Mouse (Mus musculus): ENCODE results near the gene Gm20458. TPM values are rescaled to one million over a fixed set of nuclear protein-coding genes. Genes with fewer than 3 reads are reported as not detected.

Gm20458 gene
- polyA plus RNA-seq, 1 experiment from 2014 or later: 5.8 TPM

DNA sequence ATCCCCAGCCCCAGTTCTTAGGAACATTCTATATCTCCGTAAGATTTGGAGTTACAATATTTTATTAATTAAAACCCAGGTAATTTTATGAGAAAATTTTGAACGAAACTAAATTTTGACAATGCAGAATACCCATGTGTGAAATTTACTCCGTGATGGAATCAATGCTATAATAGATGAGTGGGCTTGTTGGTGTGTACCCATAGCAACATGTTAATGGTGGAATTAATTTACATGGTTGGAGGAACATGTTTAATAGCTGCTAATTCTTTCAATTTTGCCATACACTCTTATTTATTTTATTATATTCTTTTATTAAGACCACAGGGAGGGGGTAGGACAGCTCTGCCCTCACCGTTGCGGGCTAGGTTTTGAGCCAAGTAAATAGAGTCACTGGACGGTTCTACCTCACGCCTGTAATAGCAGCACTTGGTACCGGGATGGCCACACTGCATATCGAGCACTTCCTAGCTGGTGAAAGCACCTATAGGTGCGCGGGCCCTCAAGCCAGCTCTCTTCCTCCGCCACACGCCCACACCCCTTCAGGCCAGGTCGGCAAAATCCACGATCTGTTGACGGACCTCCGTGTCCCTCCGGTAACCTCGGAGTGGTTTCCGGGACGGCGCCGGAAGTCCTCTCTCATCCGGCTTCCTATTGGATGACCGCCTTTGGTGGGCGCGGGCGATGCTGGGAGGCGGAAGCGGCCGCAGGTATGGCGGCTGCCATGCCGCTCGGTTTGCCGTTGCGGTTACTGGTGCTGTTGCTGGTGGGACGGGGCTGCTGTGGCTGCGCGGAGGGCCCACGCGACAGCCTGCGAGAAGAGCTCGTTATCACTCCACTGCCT, 36.3 kb downstream of the Gm20458 start, which contains the start of gene Pigt:
Gene Pigt, plus strand, starts transcription at position 674 of the 844 bp plus-strand sequence.
- peaks cover 16% of the 10 kb centered on the region for H3K4me1 ChIP-seq (ENCODE audit: insufficient read depth)
- H3K36me3 ChIP-seq (replicated peaks; ENCODE audit: insufficient read depth, low read length): peaks cover 18% of the 10 kb centered on the region
- DNase-seq: peak; percentile 89
- ATAC-seq: peak; percentile 97
- TF ChIP-seq CTCF (IDR thresholded peaks at IDR 0.05; ENCODE audit: low read depth) (no peak), EP300 (IDR thresholded peaks at IDR 0.05; ENCODE audit: low read depth) (no peak; the same call in 1 of the 2 replicates)
- no peaks in the 10 kb centered on the region for H3K9me3 ChIP-seq (ENCODE audit: low read length)
- 4% methylated on average over 43 of the region's 43 CpGs for WGBS (ENCODE audit: insufficient replicate concordance)
- peak within 1 kb of the TSS; percentile 61 for H3K9ac ChIP-seq (replicated peaks)
- peak within 1 kb of the TSS; percentile 70 for H3K4me3 ChIP-seq (ENCODE audit: low read depth, low read length)
- no peaks in the 10 kb centered on the region for H3K27me3 ChIP-seq (ENCODE audit: insufficient read depth, low read length)
- H3K27ac ChIP-seq (ENCODE audit: low read depth): peak within 1 kb of the TSS; percentile 65
- peak within 1 kb of the TSS; percentile 87 for H3K4me2 ChIP-seq (ENCODE audit: low read depth, low read length)

DNA sequence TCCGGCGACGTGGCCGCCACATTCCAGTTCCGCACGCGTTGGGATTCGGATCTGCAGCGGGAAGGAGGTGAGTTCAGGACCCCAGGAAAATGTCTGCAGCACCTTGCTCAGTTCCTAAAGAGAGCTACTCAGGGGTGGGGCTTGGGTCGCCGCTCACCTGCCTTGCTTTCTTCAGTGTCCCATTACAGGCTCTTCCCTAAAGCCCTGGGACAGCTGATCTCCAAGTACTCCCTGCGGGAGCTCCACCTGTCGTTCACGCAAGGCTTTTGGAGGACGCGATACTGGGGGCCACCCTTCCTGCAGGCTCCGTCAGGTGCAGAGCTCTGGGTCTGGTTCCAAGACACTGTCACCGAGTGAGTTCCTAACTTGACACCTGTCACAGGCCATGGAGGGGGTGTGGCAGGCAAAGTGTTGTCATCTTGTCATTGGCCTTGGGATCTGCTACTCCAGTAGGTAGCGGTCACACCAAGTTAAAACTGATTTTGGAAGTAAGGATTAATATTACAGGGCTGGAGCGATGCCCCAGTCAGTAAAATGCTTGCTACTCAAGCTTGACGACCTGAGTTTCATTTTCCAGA, 37.0 kb downstream of the Gm20458 start:
- ATAC-seq (peak; percentile 28), DNase-seq (peak; percentile 32)
- no peak for TF ChIP-seq EP300 (IDR thresholded peaks at IDR 0.05; ENCODE audit: low read depth)
- TF ChIP-seq CTCF (IDR thresholded peaks at IDR 0.05; ENCODE audit: low read depth): no peak
- 6% methylated on average over 21 of the region's 21 CpGs for WGBS (ENCODE audit: insufficient replicate concordance)
- Histone ChIP-seq H3K9me3 (ENCODE audit: low read length) (no peaks in the 10 kb centered on the region), H3K4me3 (ENCODE audit: low read depth, low read length) (peak overlapping the region; percentile 70), H3K36me3 (replicated peaks; ENCODE audit: insufficient read depth, low read length) (peaks cover 25% of the 10 kb centered on the region), H3K4me1 (ENCODE audit: insufficient read depth) (peaks cover 16% of the 10 kb centered on the region), H3K4me2 (ENCODE audit: low read depth, low read length) (peak overlapping the region; percentile 87), H3K9ac (replicated peaks) (peak overlapping the region; percentile 61), H3K27ac (ENCODE audit: low read depth) (no peak overlapping the region), H3K27me3 (ENCODE audit: insufficient read depth, low read length) (no peaks in the 10 kb centered on the region)

DNA sequence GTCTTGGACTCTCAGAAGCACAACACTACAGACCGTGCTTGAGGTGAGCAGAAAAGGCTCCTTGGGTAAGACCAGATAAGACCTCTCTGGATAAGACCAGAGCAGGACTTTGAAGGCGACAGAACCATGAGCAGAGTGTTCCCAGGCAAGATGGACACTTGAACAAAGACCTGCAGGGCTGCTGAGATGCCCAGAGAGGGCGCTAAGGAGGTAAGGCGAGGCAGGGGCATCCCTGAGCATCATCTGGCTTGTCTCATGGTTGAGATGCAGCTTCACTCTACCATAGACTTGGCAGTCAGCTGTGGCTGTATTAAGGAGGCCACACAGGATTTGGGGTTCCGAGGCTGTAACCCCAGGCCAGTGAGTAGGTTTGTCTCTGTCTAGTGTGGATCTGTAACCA, 38.5 kb downstream of the Gm20458 start:
- ATAC-seq: no peak
- H3K4me3 ChIP-seq (ENCODE audit: low read depth, low read length): no peak overlapping the region
- DNase-seq: no peak
- no peak overlapping the region for H3K4me2 ChIP-seq (ENCODE audit: low read depth, low read length)
- no peak overlapping the region for H3K27ac ChIP-seq (ENCODE audit: low read depth)
- 63% methylated on average over 5 of the region's 5 CpGs for WGBS (ENCODE audit: insufficient replicate concordance)
- H3K27me3 ChIP-seq (ENCODE audit: insufficient read depth, low read length): no peaks in the 10 kb centered on the region
- H3K4me1 ChIP-seq (ENCODE audit: insufficient read depth): peaks cover 16% of the 10 kb centered on the region
- H3K9ac ChIP-seq (replicated peaks): no peak overlapping the region
- H3K9me3 ChIP-seq (ENCODE audit: low read length): peaks cover 7% of the 10 kb centered on the region
- TF ChIP-seq CTCF (IDR thresholded peaks at IDR 0.05; ENCODE audit: low read depth) (peak; percentile 30), EP300 (IDR thresholded peaks at IDR 0.05; ENCODE audit: low read depth) (no peak)
- peaks cover 38% of the 10 kb centered on the region for H3K36me3 ChIP-seq (replicated peaks; ENCODE audit: insufficient read depth, low read length)

DNA sequence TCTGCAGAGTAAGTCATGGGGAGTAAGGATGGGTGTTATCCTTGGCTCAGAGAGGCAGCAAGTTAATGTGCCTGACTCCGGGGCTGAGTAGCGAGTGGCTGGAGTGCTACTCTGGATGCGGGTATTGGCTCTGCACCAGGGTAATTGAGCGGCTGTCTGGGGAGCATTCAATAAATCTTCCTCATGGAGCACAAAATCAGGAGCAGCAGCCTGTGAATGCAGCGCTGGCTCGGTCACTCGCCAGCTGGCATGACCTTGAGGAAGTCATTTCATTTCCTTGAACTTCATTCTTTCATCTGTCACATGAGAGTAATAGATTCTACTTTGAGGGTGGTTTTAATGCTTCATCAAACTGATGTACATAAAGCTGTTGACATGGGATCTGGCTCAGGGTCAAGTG, 39.7 kb downstream of the Gm20458 start:
- H3K36me3 ChIP-seq (replicated peaks; ENCODE audit: insufficient read depth, low read length): peaks cover 48% of the 10 kb centered on the region
- H3K27ac ChIP-seq (ENCODE audit: low read depth): no peak overlapping the region
- 90% methylated on average over 7 of the region's 7 CpGs for WGBS (ENCODE audit: insufficient replicate concordance)
- DNase-seq: no peak
- no peaks in the 10 kb centered on the region for H3K27me3 ChIP-seq (ENCODE audit: insufficient read depth, low read length)
- H3K4me1 ChIP-seq (ENCODE audit: insufficient read depth): peaks cover 16% of the 10 kb centered on the region
- H3K4me2 ChIP-seq (ENCODE audit: low read depth, low read length): no peak overlapping the region
- H3K9me3 ChIP-seq (ENCODE audit: low read length): peaks cover 10% of the 10 kb centered on the region
- H3K4me3 ChIP-seq (ENCODE audit: low read depth, low read length): no peak overlapping the region
- TF ChIP-seq CTCF (IDR thresholded peaks at IDR 0.05; ENCODE audit: low read depth) (no peak), EP300 (IDR thresholded peaks at IDR 0.05; ENCODE audit: low read depth) (no peak)
- ATAC-seq: no peak
- H3K9ac ChIP-seq (replicated peaks): no peak overlapping the region

DNA sequence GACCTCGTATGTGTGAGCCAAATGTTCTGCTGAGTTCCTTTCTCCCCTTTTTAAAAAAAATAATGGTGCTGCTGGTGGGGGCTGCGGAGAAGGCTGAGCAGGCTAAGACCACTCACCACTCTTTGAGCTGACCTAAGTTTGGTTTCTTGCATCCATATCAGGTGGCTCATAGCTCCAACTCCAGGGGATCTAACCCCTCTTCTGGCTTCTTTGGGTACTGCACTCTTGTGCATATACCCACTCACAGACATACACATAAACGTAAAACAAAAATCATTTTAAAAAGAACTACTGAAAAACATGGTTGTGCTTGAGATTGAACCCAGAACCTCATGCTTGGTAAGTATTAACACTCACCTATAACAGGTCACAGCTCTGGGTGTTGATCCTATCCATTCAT, 44.2 kb downstream of the Gm20458 start:
- Histone ChIP-seq H3K4me2 (ENCODE audit: low read depth, low read length) (no peak overlapping the region), H3K9me3 (ENCODE audit: low read length) (peaks cover 10% of the 10 kb centered on the region), H3K27me3 (ENCODE audit: insufficient read depth, low read length) (no peaks in the 10 kb centered on the region), H3K4me1 (ENCODE audit: insufficient read depth) (no peaks in the 10 kb centered on the region), H3K27ac (ENCODE audit: low read depth) (peak overlapping the region; percentile 66; the same call in 1 of the 2 replicates), H3K36me3 (replicated peaks; ENCODE audit: insufficient read depth, low read length) (peaks cover 51% of the 10 kb centered on the region), H3K9ac (replicated peaks) (no peak overlapping the region), H3K4me3 (ENCODE audit: low read depth, low read length) (no peak overlapping the region)
- ATAC-seq (no peak), DNase-seq (no peak)
- TF ChIP-seq EP300 (IDR thresholded peaks at IDR 0.05; ENCODE audit: low read depth): no peak
- peak; percentile 9; the same call in 1 of the 2 replicates for TF ChIP-seq CTCF (IDR thresholded peaks at IDR 0.05; ENCODE audit: low read depth)
- WGBS (ENCODE audit: insufficient replicate concordance): 88% methylated on average over 3 of the region's 3 CpGs

DNA sequence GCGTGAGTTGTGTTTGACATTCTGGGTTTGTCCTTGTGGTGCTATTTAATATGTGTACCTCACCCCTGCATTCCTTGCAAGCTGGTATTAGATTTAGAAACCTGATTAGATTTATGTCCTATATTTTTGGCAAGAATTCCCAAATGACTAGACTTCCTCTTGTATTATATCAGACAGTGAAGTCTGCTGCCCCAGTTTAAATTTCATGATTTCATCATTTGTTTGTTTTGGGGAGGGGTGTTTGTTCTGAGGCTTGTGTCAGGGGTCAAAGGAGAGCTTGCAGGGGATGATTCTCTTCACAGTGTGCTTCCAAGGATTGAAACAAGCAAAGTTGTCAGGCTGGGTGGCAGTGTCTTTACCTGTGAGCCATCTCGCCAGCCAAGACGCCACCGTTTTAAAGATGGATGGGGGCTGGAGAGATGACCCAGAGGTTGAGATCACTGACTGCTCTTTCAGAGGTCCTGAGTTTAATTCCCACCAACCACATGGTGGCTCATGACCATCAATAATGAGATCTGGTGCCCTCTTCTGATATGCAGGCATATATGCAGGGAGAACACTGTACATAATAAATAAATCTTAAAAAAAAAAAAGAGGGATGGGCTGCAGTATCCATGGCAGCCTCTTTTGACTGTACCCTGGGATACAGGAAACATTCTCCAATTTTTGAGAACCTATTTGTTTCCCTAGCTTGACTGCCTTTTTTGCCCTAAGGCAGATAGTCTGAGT, 45.0 kb downstream of the Gm20458 start:
- WGBS (ENCODE audit: insufficient replicate concordance): 60% methylated on average over 4 of the region's 4 CpGs
- H3K4me3 ChIP-seq (ENCODE audit: low read depth, low read length): no peak overlapping the region
- no peak overlapping the region for H3K9ac ChIP-seq (replicated peaks)
- TF ChIP-seq EP300 (IDR thresholded peaks at IDR 0.05; ENCODE audit: low read depth) (peak; percentile 57; the same call in 1 of the 2 replicates), CTCF (IDR thresholded peaks at IDR 0.05; ENCODE audit: low read depth) (peak; percentile 34)
- no peaks in the 10 kb centered on the region for H3K4me1 ChIP-seq (ENCODE audit: insufficient read depth)
- H3K9me3 ChIP-seq (ENCODE audit: low read length): peaks cover 10% of the 10 kb centered on the region
- peaks cover 44% of the 10 kb centered on the region for H3K36me3 ChIP-seq (replicated peaks; ENCODE audit: insufficient read depth, low read length)
- peak overlapping the region; percentile 66; the same call in 1 of the 2 replicates for H3K27ac ChIP-seq (ENCODE audit: low read depth)
- ATAC-seq (peak; percentile 75), DNase-seq (no peak)
- no peaks in the 10 kb centered on the region for H3K27me3 ChIP-seq (ENCODE audit: insufficient read depth, low read length)
- H3K4me2 ChIP-seq (ENCODE audit: low read depth, low read length): no peak overlapping the region

All from liver, postnatal 0 days (tissue).